Mouse (Mus musculus) embryonic facial prominence, embryonic 14.5 days (tissue): ENCODE results near the gene Olfr1046. TPM values are rescaled to one million over a fixed set of nuclear protein-coding genes. Genes with fewer than 3 reads are reported as not detected.
"Not testable (repeated sequence)": the region's sequence is repeated elsewhere in the genome, so short reads cannot be mapped to it uniquely, and the experiment has no call there.

Source experiments
- ATAC-seq: fragments of 200-750 bp; cut with Nextera tagmentation; 2 replicates; pipeline ENCODE4 v1.8.0; 2017; ENCODE audit warnings: low read depth, moderate number of reproducible peaks, moderate TSS enrichment
- DNase-seq: peaks from one replicate; pipeline ENCODE4 v3.0.0-alpha.2; 2015; ENCODE audit warnings: low spot score
- H3K27ac ChIP-seq: fragments of 300-500 bp; sonication (generic); replicated peaks from 2 replicates; pipeline ENCODE4 v1.5.1; 2014; ENCODE audit warnings: low read depth, mild to moderate bottlenecking, low read length, moderate library complexity
- H3K27me3 ChIP-seq: fragments of 300-500 bp; sonication (generic); replicated peaks from 2 replicates; pipeline ENCODE4 v1.6.1; 2014; ENCODE audit warnings: low read length; ENCODE audit not compliant: control insufficient read depth, insufficient read depth
- H3K36me3 ChIP-seq: fragments of 300-500 bp; sonication (generic); 2 replicates; pipeline ENCODE4 v1.6.1; 2014; ENCODE audit warnings: low read length, mixed read lengths; ENCODE audit not compliant: control insufficient read depth, insufficient read depth
- H3K4me1 ChIP-seq: fragments of 300-500 bp; sonication (generic); 2 replicates; pipeline ENCODE4 v1.6.1; 2014; ENCODE audit warnings: antibody characterized with exemption, low read length; ENCODE audit not compliant: control insufficient read depth, insufficient read depth
- H3K4me2 ChIP-seq: fragments of 300-500 bp; sonication (generic); 2 replicates; pipeline ENCODE4 v1.6.1; 2014; ENCODE audit warnings: low read depth, mild to moderate bottlenecking, low read length, moderate library complexity, mixed read lengths
- H3K4me3 ChIP-seq: fragments of 300-500 bp; sonication (generic); 2 replicates; pipeline ENCODE4 v1.5.1; 2014; ENCODE audit warnings: low read depth, mild to moderate bottlenecking, low read length
- H3K9ac ChIP-seq: fragments of 300-500 bp; sonication (generic); 2 replicates; pipeline ENCODE4 v1.6.1; 2014; ENCODE audit warnings: low read depth, mild to moderate bottlenecking, low read length, moderate library complexity, mixed read lengths
- H3K9me3 ChIP-seq: fragments of 300-500 bp; sonication (generic); 2 replicates; pipeline ENCODE4 v1.6.1; 2016; ENCODE audit warnings: low read length; ENCODE audit not compliant: control insufficient read depth
- WGBS: fragments of 180-500 bp; shearing (Covaris S2); extraction: QIAGEN DNeasy Blood & Tissue Kit; methylation state at CpG from one replicate; pipeline ENCODE4 v1.1.7; 2014; 5-methylcytosine and 5-hydroxymethylcytosine counted together
- polyA plus RNA-seq: library from polyadenylated mRNA; unstranded; fragments of >200 nt; fragmentation: Nextera tagmentation; extraction: Ambion mirVana; gene quantifications from 2 replicates; pipeline ENCODE4 v1.2.1, GENCODE M21; 2014

Gene Olfr1046
- polyA plus RNA-seq, 1 experiment from 2014 or later: not detected

- not testable (repeated sequence) for H3K4me2 ChIP-seq, H3K9ac ChIP-seq, DNase-seq, H3K4me3 ChIP-seq, H3K36me3 ChIP-seq, H3K27me3 ChIP-seq, ATAC-seq, H3K4me1 ChIP-seq, H3K27ac ChIP-seq, H3K9me3 ChIP-seq
- 72% methylated on average over 7 of the region's 7 CpGs for WGBS
These were observed 43.7 kb downstream of the Olfr1046 start for GRCm38 (mm10) chr2:86175422-86175821.

GRCm38 (mm10) chr2:86167422-86167821 lies 51.7 kb downstream of the Olfr1046 start, which contains the start of gene Olfr1043:
Olfr1043 (minus strand) TSS chr2:86167522.
- no peaks in the 10 kb centered on the region for H3K9me3 ChIP-seq
- WGBS: 84% methylated on average over 2 of the region's 2 CpGs
- H3K27me3 ChIP-seq: no peaks in the 10 kb centered on the region
- no peak for DNase-seq
- H3K4me1 ChIP-seq: no peaks in the 10 kb centered on the region
- H3K27ac ChIP-seq: no peak within 1 kb of the TSS
- no peaks in the 10 kb centered on the region for H3K36me3 ChIP-seq
- H3K4me3 ChIP-seq: no peak within 1 kb of the TSS
- H3K9ac ChIP-seq: no peak within 1 kb of the TSS
- no peak for ATAC-seq
- H3K4me2 ChIP-seq: no peak within 1 kb of the TSS

Other genes with a start within 250 kb of the Olfr1046 start
- gene Olfr1029, start 245.4 kb downstream of the Olfr1046 start, polyA plus RNA-seq: not detected in 2 replicates
- gene Olfr1030, start 240.0 kb downstream of the Olfr1046 start, polyA plus RNA-seq: 0.07 TPM in 1 of 2 replicates, not detected in the other
- gene Olfr1031, start 229.0 kb downstream of the Olfr1046 start, polyA plus RNA-seq: 0.22 TPM in 1 of 2 replicates, not detected in the other
- not detected in 2 replicates for gene Olfr1032, start 213.8 kb downstream of the Olfr1046 start, polyA plus RNA-seq
- 1.6 and 2.2 TPM in 2 replicates for gene Olfr1033, start 198.7 kb downstream of the Olfr1046 start, polyA plus RNA-seq
- gene Olfr1034, start 173.5 kb downstream of the Olfr1046 start, polyA plus RNA-seq: 0.04 TPM in 2 replicates
- not detected in 2 replicates for gene Olfr1036, start 145.3 kb downstream of the Olfr1046 start, polyA plus RNA-seq
- not detected in 2 replicates for gene Olfr1037, start 131.9 kb downstream of the Olfr1046 start, polyA plus RNA-seq
- not detected in 2 replicates for gene Olfr1039, start 83.4 kb downstream of the Olfr1046 start, polyA plus RNA-seq
- not detected in 2 replicates for gene Olfr1040, start 72.6 kb downstream of the Olfr1046 start, polyA plus RNA-seq
- not detected in 2 replicates for gene Olfr1042, start 57.5 kb downstream of the Olfr1046 start, polyA plus RNA-seq
- gene Olfr1043, start 51.8 kb downstream of the Olfr1046 start, polyA plus RNA-seq: not detected in 2 replicates
- gene Olfr1044, start 41.5 kb downstream of the Olfr1046 start, polyA plus RNA-seq: 0.09 TPM in 1 of 2 replicates, not detected in the other
- not detected in 2 replicates for gene Olfr52, start 33.6 kb downstream of the Olfr1046 start, polyA plus RNA-seq
- gene Olfr1045, start 16.3 kb downstream of the Olfr1046 start, polyA plus RNA-seq: not detected in 2 replicates
- gene Olfr1047, start 12.1 kb upstream of the Olfr1046 start, polyA plus RNA-seq: not detected in 2 replicates
- 0.29 TPM in 1 of 2 replicates, not detected in the other for gene Olfr1048, start 21.0 kb upstream of the Olfr1046 start, polyA plus RNA-seq
- not detected in 2 replicates for gene Olfr1049, start 39.0 kb upstream of the Olfr1046 start, polyA plus RNA-seq
- gene Olfr1051, start 59.8 kb upstream of the Olfr1046 start, polyA plus RNA-seq: not detected in 2 replicates
- gene Olfr1052, start 73.1 kb upstream of the Olfr1046 start, polyA plus RNA-seq: 0.11 TPM in 1 of 2 replicates, not detected in the other
- not detected in 2 replicates for gene Olfr1053, start 96.0 kb upstream of the Olfr1046 start, polyA plus RNA-seq
- not detected in 2 replicates for gene Olfr1054, start 116.1 kb upstream of the Olfr1046 start, polyA plus RNA-seq
- gene Olfr1055, start 131.0 kb upstream of the Olfr1046 start, polyA plus RNA-seq: not detected in 2 replicates
- 0.21 TPM in 1 of 2 replicates, not detected in the other for gene Olfr1056, start 143.2 kb upstream of the Olfr1046 start, polyA plus RNA-seq
- not detected in 2 replicates for gene Olfr1057, start 159.1 kb upstream of the Olfr1046 start, polyA plus RNA-seq
- 0.18 and 0.22 TPM in 2 replicates for gene Olfr1058, start 169.2 kb upstream of the Olfr1046 start, polyA plus RNA-seq
- not detected in 2 replicates for gene Olfr1061, start 194.7 kb upstream of the Olfr1046 start, polyA plus RNA-seq
- gene Olfr1062, start 207.4 kb upstream of the Olfr1046 start, polyA plus RNA-seq: 0.07 TPM in 1 of 2 replicates, not detected in the other
- 0.15 and 0.25 TPM in 2 replicates for gene Olfr1065, start 231.3 kb upstream of the Olfr1046 start, polyA plus RNA-seq
- not detected in 2 replicates for gene Olfr1066, start 237.0 kb upstream of the Olfr1046 start, polyA plus RNA-seq